Mouse (Mus musculus) right cerebral cortex, postnatal 10 days (tissue): ENCODE measurements around the gene Slc38a4.

Experiments used
- DNase-seq, 2 experiments: peaks; one replicate each; pipeline ENCODE4 v3.0.0; 2021; ENCODE audit warnings: low spot score in 2 of 2

The Slc38a4 gene

DNA sequence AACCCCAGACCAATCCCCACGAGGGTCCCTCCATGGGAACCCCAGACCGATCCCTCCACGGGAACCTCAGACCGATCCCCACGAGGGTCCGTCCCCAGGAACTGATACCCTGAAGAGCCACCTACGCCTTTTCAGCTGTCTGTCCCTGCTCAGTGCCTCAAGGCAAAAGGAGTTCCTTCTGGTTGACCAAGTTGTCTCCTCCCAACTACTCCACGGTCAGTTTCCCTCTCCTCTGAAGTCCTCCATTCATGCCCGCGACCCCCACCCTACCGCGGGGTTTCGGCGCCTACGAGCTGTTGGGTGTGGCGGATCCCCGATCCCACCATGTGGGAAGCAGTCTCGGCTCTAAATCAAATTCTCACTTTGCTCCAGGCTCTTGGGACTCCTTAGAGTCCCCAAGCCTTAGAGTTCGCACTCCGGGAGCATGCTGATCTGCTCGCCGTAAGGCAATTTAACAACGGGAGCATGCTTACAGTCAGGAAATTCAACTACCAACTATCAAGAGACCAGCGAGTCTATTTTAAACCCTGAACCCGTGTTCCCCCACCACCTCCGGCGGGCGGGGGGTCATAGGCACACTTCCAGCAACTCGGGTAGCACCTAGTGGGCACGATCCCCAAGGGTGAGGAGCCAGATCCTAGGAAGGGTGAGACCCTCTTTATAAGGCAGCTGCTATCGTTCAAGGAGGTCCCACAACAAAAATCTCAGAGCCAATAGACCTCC is 828 bp downstream of the Slc38a4 start:
- DNase-seq = no peak

DNA sequence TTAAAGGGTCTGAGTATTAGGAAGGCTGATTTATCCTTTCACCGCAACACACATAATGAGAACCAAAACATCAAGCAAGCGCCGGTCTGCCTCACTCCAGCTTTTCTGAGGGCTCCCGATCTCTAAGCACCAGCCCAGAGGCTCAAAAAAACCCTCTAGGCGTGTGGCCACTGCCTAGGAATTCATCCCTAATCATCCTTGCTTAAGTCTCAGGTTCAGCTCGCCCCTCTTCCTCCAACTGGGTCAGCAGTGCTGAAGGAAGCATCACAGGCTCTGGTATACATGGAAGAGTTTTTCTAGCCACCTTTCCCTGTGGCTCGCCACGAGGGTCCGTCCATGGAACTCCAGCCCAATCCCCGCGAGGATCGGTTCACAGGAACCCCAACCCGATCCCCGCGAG is 1.6 kb downstream of the Slc38a4 start:
- DNase-seq = no peak

DNA sequence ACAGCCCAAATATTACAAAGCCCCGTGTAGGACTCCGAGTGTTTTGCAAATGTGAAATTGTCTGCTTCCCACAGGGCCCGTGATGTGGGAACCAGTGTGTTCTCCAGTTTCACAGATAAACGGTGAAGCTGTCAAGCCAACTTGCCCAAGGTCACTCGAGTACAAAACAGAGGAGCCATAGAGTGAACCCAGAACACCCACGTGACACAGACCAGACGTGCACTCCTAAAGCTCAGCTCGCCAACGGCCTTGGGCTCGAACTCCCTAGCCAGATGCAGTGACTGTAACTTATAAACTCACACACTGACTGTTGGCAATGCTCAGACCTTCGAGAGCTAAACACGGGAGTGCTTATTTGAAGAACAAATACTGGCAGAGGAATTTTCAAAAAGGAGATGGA is 5.3 kb downstream of the Slc38a4 start:
- DNase-seq = no peak

DNA sequence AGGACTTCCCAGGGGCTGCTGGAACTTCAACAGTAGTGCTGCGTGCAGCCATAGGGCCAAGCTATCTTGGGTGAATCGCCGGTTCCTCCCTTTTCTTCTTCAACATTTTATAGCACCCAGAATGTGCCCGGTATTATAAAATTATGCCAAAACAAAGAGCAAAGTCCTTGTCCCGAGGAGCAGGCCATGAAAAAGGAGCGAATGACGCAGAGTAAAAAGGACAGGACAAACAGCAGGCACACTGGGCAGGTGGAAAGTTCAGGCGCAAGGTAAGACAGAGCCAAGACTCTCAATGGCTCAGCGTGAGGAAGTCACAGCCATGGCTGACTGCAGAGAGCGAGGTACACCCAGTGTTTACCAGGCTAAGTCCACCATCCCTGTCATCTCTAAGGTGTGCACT is 5.7 kb downstream of the Slc38a4 start:
- no peak for DNase-seq

DNA sequence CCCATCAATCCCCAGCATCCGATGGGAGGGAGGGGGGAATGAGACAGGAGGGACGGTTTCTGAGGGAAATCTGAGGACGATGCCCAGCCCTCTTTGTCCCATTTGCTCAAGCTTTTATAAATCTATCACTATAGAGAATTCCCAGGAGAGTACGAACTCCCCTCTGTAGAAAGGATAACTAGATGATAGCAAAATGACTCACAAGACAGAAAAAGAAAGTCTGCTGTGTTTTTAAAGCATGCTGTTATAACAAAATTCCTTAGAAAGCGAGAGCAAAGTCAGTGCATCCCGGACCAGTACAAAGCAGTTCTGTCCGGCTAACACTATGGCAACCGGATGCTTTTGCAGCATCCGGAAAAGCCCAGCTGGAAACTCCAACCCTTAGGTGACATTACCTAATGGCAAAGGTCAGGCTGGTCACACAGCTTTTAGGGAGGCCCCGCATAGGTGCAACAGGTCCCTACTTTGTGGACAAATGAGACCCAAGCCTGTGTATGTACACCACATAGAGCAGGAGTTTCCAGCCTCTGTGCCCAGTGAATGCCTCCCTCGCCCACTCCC is 6.4 kb downstream of the Slc38a4 start:
- DNase-seq = no peak

DNA sequence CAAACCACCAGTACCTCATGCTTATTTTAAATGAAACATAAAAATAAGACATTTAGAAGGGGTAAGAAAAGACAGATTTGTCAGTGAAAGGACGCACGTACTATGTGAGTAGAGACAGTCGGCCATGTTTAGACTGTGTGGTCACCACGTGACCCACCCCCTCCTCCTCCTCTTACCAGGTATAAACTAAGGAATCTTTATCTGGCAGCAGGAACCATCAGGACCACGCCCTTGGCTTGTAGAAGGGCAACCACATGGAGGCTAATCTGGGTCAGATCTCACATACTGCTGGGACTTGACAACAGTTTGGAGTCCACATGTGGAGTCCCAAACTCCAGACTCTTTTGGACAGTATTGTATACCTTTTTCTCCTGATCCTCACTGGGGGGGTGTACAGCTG is 7.5 kb downstream of the Slc38a4 start:
- DNase-seq = no peak

DNA sequence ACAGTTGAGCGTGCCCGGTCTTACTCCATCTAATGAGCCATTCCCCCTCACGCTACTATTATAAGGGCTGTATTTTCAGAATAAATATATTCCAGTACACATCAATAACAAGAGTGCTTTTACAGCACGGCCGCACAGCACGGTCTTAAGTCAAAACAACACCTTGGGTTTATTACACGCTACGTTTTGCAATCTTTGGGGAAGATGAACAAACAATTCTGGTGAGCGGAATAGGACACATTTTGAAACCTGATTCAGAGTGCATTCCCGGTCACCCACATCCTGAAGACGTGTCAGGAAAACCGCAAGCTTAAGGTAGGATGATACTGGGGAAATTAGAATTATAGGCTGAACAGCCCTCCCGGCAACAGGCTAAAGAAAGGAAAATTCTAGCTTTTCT is 11.8 kb downstream of the Slc38a4 start:
- no peak for DNase-seq

DNA sequence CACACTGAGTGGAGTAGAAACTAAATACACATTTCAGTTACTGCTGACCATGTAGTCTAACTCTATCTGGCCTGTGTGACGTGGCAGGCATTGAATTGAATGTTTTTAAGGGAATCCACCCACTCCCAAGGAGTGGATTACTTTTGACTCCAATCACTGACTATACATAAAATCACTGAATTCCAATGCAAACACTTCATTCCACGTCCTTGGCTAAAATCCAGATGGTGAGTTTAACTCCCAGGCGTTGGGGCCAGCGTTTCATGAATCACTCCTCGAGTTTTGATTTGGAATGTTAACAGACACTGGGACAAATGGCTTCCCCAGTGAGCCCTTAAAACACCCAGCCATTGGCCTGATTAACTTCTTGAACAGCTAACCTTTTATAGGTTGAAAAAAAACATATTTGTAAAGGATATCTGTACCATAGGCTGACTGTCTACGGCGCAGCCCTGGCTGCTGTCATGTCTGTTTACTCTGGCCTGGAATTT is 13.7 kb downstream of the Slc38a4 start:
- DNase-seq = no peak

DNA sequence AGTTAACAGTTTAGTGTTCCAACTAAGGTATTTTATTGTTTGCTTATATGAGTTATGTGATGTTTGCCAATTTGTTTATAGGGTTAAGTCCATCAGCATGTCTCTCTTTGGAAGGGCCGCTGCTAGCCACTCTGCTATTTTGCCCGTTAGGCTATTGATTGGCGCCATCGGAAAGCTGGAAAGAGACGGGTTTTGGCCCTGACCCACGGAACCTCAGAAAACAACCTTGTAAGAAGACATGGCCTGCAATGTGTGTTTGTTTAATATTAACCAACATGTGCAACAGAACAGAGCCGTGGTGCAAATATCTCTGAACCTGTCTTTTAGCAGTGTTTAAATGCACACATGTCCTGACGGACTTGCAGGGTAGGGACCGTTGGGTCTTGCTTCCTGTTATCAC is 14.6 kb downstream of the Slc38a4 start:
- no peak for DNase-seq

DNA sequence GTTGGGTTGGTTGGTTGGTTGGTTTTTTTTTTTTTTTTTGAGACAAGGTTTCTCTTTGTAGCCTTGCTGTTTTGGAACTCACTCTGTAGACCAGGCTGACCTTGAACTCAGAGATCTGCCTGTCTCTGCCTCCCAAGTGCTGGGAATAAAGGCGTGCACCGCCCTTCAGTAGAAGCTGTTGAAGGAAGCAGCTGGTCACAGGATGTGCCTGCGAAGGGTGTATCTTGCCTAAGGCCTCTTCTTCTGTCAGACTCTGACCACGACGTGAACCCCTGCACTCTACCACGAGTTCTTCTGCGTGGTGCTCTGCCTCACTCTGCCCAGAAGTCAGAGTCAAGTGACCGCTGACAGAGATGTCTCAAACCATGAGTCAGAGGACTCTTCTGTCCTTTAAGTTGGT is 18.0 kb downstream of the Slc38a4 start:
- no peak for DNase-seq

DNA sequence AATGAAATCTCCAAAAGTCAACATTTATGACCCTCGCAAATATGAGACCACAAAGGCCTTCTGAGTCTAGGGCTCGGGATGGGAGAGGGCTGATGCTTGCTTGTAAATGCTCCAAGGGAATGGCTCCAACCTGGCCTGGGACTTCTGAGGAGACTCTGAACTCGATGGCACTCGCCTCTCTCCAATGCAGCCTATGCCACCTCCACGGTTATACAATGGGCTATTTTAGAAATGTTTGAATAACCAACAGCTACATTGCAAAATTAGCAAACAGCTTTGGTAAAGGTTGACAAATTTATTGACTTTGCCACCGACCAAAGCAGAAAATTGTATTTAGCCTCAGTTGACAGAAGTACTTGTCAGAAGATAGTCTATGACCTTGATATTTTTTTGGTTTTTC is 19.9 kb downstream of the Slc38a4 start:
- no peak for DNase-seq

DNA sequence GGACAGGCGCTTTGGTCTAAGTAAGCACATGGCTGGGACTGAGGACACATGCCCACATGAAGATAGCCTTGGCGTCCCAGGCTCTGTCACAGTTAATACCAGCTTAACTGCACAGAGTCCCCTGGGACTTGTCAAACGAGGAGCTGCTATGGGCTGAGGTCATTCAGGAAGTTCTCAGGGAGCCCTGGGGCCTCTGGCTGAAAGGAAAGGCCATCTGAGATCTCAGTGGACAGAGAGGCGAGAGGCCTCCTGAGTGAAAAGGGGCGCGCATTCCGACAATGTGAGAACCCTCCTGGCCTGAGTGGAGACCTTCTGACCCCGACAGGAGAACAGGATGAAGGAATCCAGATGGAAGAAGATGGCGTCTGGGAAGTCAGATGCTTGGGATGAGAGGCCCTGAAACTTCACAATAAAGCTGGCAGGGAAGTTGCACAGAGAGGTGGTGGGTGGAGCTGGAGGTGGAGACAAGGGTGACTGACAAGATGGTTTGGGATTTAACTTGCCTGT is 22.2 kb downstream of the Slc38a4 start:
- no peak for DNase-seq

DNA sequence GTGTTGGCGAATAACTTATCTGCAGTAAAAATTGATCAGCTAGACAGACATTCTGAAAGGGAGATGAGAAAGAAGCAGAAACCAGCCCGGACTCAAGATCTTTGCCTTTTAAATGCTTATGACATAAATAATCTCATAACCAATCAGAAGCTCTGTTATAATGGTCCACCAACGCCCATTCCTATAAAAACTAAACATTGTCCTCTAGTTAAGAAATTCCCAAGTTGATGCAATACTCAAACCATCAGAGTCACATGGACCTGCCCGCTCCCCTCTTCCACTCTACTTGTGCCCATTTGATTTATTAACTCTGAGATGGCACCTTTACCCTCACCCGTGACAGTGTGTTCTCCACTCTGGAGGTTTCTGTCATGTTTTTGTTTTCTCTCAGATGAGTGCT is 23.9 kb downstream of the Slc38a4 start:
- no peak for DNase-seq

DNA sequence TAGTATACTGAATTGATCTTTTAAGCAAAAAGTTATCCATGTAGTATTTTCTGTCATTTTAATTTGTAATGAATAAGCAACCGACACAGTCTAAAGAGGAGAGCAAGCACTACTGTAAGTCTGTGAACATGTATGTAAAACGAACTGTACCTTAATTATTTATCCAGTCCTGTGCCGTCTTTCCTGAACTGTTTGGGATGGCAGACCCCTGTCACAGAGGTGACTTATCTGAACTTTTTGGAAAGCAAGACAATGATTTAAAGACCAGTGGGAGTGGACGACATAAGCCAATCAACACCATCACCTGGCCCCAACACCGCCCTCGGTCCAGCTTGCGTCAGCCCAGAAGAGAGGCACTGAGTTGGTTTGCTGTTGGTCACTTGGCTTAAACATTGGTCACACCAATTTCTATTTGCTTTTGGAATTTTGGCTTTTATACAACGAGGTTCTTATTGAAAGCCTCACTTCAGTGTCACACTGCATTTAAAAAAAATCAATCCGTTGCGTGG is 24.7 kb downstream of the Slc38a4 start:
- no peak for DNase-seq

DNA sequence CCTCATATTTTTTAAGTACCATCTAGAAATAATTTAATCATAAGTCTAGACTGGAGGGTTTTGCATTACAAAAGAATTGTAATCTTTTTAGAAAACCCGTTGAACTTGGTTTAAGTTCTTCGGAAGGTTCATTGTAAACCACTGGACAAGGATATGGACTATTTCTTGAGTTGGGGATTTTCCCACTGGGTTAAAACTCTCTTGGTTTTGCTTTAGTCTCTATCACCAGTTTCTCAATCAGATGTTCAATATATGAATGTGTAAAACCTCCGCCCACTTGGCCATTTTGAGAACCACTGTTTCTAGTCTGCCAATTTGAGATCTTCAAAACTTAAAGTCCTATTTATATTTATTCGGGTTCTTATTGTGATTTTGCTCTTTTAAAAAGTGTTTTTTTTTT is 25.6 kb downstream of the Slc38a4 start:
- no peak for DNase-seq

DNA sequence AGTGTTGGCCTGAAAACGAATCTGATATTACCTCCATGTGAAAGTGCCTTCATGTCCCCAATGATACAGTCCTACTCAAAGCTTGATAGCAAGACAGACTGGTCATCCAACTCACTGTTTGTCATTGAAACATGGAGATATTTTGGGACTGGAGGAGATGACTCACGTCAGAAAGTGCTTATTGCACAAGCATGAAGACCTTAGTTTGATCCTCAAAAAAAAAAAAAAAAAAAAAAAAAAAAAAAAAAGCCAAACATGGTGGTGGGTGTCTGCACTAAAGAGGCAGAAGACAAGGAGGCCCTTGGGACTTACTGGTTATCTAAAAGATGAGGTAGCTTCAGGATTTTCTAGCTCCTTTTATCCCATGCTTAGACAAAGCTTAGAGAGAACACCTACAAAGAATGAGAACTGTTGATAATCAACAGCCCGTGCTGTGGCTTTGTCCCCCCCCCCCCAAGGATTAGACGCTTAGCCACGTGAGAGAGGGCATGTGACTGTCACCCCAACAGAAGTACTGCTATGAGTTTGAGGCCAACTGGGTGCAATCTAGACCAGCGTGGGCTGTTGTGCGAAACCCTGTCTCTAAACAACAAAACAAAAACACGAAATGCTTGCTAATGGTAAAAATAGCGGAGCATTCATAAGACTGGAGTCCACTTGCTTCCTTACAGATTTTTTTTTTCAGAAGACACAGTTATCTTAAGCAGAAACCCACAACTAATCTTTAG is 26.5 kb downstream of the Slc38a4 start:
- no peak for DNase-seq

DNA sequence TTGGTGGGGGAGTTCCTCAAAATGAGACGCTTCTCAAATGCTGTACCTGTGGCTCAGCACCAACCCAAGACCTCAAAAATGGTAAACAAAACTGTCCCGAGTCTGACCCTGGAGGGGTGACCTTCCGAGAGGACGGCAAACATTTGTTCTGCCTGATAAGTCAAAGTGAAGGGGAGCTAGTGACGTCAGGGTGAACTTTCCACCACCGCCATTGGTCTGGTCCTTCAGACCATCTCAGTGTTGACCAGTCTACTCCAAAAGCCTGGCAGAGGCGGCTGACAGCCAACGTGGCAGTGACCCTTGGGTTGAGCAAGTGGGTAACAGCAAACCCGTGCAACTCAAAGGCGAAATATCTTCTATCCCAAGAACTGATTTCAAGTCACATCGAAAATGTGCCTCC is 27.1 kb downstream of the Slc38a4 start:
- DNase-seq = no peak

DNA sequence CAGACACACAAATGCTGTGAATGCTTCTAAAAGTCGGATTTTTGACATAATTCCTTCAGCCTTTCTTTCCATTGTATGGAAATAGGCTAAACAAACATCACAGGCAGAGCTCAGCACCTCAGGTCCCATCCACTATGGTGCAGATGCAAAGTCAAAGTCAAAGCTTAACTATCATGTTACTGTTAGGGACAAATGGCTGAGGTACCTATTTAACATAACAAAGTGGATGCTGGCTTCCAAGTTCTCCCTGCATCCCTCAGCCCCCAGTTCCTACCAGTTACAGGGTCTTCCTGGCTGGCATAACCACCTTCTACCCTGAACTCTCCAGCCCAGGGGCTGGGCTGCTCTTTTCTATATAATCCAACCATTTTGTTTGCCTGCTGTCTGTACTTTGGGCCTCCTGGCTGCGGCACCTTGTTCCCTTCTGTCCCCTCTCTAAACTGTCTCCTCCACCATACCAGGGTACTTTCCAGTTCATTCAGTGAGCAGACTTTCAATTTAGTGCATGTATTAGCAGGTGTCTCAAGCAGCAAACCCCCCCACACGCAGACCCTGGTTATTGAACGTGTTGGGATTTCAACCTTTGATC is 27.6 kb downstream of the Slc38a4 start:
- DNase-seq = no peak

DNA sequence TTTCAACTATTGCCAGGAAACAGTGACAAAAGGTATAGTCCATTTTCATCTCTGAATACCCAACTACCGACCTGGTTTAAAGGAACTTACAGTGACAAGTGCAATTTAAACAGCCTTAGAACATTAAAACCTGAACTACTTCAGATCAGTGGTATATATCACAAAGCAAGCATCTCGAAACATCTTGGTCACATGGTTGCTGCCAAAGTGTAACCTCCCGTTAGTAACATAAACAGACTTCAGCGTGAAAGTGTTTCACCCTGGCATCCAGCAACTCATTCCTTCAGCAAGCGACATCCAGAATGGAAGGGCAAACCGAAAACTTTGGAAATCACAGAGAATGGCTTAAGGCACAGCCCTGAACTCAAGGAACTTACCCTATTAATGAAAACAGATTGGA is 29.1 kb downstream of the Slc38a4 start:
- no peak for DNase-seq

DNA sequence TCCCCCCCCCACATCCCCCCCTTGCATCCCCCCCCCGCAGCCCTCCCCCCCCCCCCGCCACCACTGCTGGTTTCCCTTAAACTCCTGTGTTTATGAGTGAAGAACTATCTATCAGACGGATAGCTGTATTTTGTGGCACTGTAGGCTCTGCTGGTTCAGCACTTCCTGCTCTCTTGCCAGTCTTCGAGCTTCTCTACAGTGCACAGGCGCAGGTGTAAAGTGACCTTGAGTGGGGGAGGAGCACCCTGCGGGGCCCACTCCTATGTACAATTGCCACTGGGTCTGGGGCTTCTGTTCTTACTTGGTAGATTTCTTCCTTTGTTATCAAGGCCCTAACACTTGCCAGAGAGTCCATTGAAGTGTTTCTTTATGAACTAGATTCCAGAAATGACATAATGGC is 33.0 kb downstream of the Slc38a4 start:
- no peak for DNase-seq

DNA sequence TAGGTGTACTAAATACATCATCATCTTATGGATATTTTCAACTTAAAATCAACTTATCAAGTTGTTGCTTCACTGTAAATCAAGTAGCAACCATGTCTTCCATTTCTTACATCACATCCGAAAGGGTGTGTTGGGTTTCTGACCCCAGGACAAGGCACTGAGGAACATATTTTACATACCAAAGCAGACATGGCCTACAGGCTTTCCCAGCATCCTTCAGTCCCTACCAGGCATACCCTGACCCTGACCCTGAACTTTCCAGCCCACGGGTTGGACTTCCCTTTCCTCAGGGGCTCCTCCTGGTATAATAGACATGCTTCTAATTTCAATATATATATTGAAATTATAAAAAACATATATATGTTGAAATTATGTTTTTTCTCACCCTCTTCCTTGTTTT is 33.5 kb downstream of the Slc38a4 start:
- no peak for DNase-seq

DNA sequence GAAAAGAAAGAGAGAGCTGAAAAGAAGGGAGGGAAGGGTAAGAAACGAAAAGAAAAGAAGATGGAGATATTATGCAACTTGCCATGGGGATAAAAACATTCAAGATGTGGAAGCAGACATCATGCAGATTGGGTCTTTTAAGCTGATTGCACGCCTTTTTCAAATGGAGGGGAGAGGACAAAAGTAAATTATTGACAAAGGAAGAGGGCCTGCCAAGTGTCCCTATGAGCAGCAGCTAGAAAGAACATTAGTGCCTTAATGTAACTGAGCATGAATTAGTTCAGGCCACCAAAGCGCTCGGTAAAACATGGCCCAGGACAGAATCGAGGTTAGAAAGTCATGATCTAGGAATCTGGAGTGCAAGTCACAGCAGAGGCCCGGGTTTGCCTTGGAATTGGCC is 35.5 kb downstream of the Slc38a4 start:
- no peak for DNase-seq
